Mouse (Mus musculus) CD8-positive naive resting alpha-beta T cell, adult 2 months (primary cell): ENCODE results near the gene Cib2.

Experiments used
- DNase-seq, 2 experiments: peaks; one replicate each; pipeline ENCODE4 v3.0.0; 2022; ENCODE audit warnings: low read depth in 2 of 2, low spot score in 2 of 2

Cib2 gene

DNA sequence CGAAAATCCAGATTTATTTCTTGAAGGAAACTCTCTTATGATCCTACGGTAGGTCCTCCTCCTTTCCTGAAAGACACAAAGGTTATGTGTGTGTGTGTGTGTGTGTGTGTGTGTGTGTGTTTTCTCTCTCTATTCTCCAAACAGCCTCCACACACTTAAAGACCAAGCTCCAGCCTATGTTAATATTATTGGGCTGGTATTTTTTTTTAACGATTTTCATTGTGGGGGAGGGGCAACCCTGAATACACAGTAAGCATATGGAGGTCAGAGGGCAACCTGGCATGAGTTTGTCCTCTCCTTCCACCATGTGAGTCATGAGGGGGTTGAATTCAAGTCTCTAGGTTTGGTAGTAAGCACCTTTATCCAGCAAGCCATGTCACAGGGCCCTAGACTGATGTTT is 60.2 kb downstream of the Cib2 start:
- DNase-seq, result no peak

- no peak for DNase-seq
Observed at GRCm38 (mm10) chr9:54499291-54499690, 60.7 kb downstream of the Cib2 start.
